13 mouse cellular contexts compared by ENCODE assay signal in genomic region chr16:13612571-13612970, GRCm38 (mm10).
"Had no signal": no experiment of that assay in that cellular context is flagged by ENCODE, and none has a peak within 500 bp of the region (broad histone marks: within the 10 kb centered on the region; RNA-seq: fewer than 3 reads in every experiment).

No protein-coding gene starts in this region.

- H3K9ac ChIP-seq: lung, embryonic 14.5 days; midbrain, embryonic 12.5 days; neural tube, embryonic 13.5 days; neural tube, embryonic 15.5 days had no signal

- H3K9me3 ChIP-seq: midbrain, embryonic 10.5 days; midbrain, embryonic 12.5 days; neural tube, embryonic 13.5 days; neural tube, embryonic 15.5 days had no signal

- H3K27me3 ChIP-seq: midbrain, embryonic 12.5 days; neural tube, embryonic 13.5 days; neural tube, embryonic 15.5 days had no signal

- H3K4me1 ChIP-seq: midbrain, embryonic 10.5 days; midbrain, embryonic 12.5 days had no signal

- H3K4me3 ChIP-seq: midbrain, embryonic 10.5 days; midbrain, embryonic 12.5 days; myocyte; neural tube, embryonic 13.5 days; neural tube, embryonic 15.5 days had no signal

- H3K4me2 ChIP-seq: lung, embryonic 14.5 days; midbrain, embryonic 12.5 days; neural tube, embryonic 13.5 days; neural tube, embryonic 15.5 days had no signal

- H3K27ac ChIP-seq: midbrain, embryonic 10.5 days; midbrain, embryonic 12.5 days; neural tube, embryonic 13.5 days; neural tube, embryonic 15.5 days had no signal

- DNase-seq: lung, adult 18-20 months; retina, postnatal 1 day; right cerebral cortex, postnatal 4 days; spleen, adult 18-20 months; thymus, adult 18-20 months; thymus, postnatal 25 days; thymus, postnatal 4 days had no signal
